Mouse (Mus musculus) heart, embryonic 14.5 days (tissue): ENCODE data around the gene Krtap1-4. TPM values are rescaled to one million over a fixed set of nuclear protein-coding genes. Genes with fewer than 3 reads are reported as not detected.
"Not testable (repeated sequence)": the region's sequence is repeated elsewhere in the genome, so short reads cannot be mapped to it uniquely, and the experiment has no call there.

Experiments used
- ATAC-seq: fragments of 200-750 bp; cut with Nextera tagmentation; 2 replicates; pipeline ENCODE4 v1.8.0; 2017; ENCODE audit warnings: low read depth, moderate TSS enrichment; ENCODE audit not compliant: insufficient number of reproducible peaks, insufficient read depth, low FRiP score
- H3K27ac ChIP-seq, 2 experiments: fragments of 200-500 bp in 1 of 2; fragments of 300-500 bp in 1 of 2; sonication (generic) in 1 of 2; replicated peaks in 1 of 2; 2 replicates each; pipeline ENCODE4 v1.5.1; 2012 to 2014; ENCODE audit warnings: low read depth in 2 of 2, low read length in 2 of 2, control low read depth in 1 of 2, mild to moderate bottlenecking in 1 of 2, mixed read lengths in 1 of 2; ENCODE audit not compliant: control insufficient read depth in 1 of 2, insufficient read depth in 1 of 2
- H3K27me3 ChIP-seq: fragments of 300-500 bp; sonication (generic); 2 replicates; pipeline ENCODE4 v1.6.1; 2014; ENCODE audit warnings: mild to moderate bottlenecking, low read length, control low read depth; ENCODE audit not compliant: control insufficient read depth, insufficient read depth
- H3K36me3 ChIP-seq: fragments of 300-500 bp; sonication (generic); 2 replicates; pipeline ENCODE4 v1.6.1; 2014; ENCODE audit warnings: mild to moderate bottlenecking, control low read depth, low read length, mixed read lengths; ENCODE audit not compliant: control insufficient read depth, insufficient read depth
- H3K4me1 ChIP-seq, 2 experiments: fragments of 200-500 bp in 1 of 2; fragments of 300-500 bp in 1 of 2; sonication (generic) in 1 of 2; 2 replicates each; pipeline ENCODE4 v1.6.1; 2012 to 2014; ENCODE audit warnings: low read length in 2 of 2, control low read depth in 1 of 2, mixed read lengths in 1 of 2; ENCODE audit not compliant: control insufficient read depth in 2 of 2, insufficient read depth in 2 of 2
- H3K4me2 ChIP-seq: fragments of 300-500 bp; sonication (generic); 2 replicates; pipeline ENCODE4 v1.6.1; 2014; ENCODE audit warnings: mild to moderate bottlenecking, low read length
- H3K4me3 ChIP-seq, 2 experiments: fragments of 200-500 bp in 1 of 2; fragments of 300-500 bp in 1 of 2; sonication (generic) in 1 of 2; 2 replicates each; pipeline ENCODE4 v1.5.1; 2012 to 2014; ENCODE audit warnings: low read length in 2 of 2, mild to moderate bottlenecking in 2 of 2, control low read depth in 1 of 2, low read depth in 1 of 2, moderate library complexity in 1 of 2; ENCODE audit not compliant: control insufficient read depth in 1 of 2, insufficient read depth in 1 of 2
- H3K9ac ChIP-seq: fragments of 300-500 bp; sonication (generic); 2 replicates; pipeline ENCODE4 v1.6.1; 2014; ENCODE audit warnings: mild to moderate bottlenecking, low read length
- H3K9me3 ChIP-seq: fragments of 300-500 bp; sonication (generic); 2 replicates; pipeline ENCODE4 v1.6.1; 2016; ENCODE audit warnings: low read length, control low read depth; ENCODE audit not compliant: control insufficient read depth
- WGBS: fragments of 180-500 bp; shearing (Covaris S2); extraction: QIAGEN DNeasy Blood & Tissue Kit; methylation state at CpG from one replicate; pipeline ENCODE4 v1.1.7; 2014; 5-methylcytosine and 5-hydroxymethylcytosine counted together
- polyA plus RNA-seq: library from polyadenylated mRNA; unstranded; fragments of >200 nt; fragmentation: Nextera tagmentation; extraction: Ambion mirVana; gene quantifications from 2 replicates; pipeline ENCODE4 v1.2.1, GENCODE M21; 2014

The Krtap1-4 gene
- polyA plus RNA-seq, result not detected in 2 replicates

DNA sequence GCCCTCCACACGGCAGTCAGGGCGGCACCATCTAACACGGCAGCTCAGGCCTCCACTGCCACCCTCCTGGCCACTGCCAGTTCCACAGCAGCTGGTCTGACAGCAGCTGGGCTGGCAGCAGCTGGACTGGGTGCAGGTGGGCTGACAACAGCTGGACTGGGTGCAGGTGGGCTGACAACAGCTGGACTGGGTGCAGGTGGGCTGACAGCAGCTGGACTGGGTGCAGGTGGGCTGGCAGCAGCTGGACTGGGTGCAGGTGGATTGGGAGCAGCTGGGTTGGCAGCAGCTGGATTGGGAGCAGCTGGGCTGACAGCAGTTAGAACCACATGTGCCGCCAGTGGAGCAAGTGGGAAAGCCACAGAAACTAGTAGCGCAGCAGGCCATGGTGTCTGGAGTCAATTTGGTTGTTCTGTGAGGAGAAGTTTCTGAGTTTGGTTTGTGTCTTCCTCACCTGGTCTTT lies at the start of gene Krtap1-4:
TSS of gene Krtap1-4 (minus strand) at position 410 of the 460 bp plus-strand sequence.
- WGBS, result 80% methylated on average over 5 of the region's 5 CpGs
- no peak for ATAC-seq
- Histone ChIP-seq H3K27me3 (no peaks in the 10 kb centered on the region), H3K9me3 (no peaks in the 10 kb centered on the region), H3K9ac (no peak within 1 kb of the TSS), H3K4me3 (no peak within 1 kb of the TSS), H3K4me1 (no peaks in the 10 kb centered on the region), H3K27ac (no peak within 1 kb of the TSS), H3K36me3 (no peaks in the 10 kb centered on the region), H3K4me2 (no peak within 1 kb of the TSS)

DNA sequence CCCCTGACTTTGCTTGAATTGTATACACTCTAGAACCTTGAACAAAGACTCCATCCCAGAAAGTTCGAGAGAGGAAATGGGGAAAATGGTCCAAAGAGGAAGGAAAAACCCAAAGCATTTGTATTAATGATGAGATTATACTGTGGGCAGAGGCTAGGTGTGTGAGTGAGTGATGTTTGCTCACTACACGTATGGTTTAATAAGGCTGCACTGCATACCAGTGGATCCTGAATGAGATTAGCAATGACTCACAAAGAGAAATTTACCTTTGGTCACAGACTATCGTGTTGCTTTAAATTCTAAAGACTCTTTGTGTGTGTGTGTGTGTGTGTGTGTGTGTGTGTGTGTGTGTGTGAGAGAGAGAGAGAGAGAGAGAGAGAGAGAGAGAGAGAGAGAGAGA lies 47.4 kb upstream of the Krtap1-4 start:
- no peaks in the 10 kb centered on the region for H3K27me3 ChIP-seq
- ATAC-seq, result no peak
- 61% methylated on average over 3 of the region's 3 CpGs for WGBS
- no peak overlapping the region for H3K4me2 ChIP-seq
- no peaks in the 10 kb centered on the region for H3K9me3 ChIP-seq
- H3K4me1 ChIP-seq, result no peaks in the 10 kb centered on the region
- H3K4me3 ChIP-seq, result no peak overlapping the region
- no peak overlapping the region for H3K9ac ChIP-seq
- H3K36me3 ChIP-seq, result no peaks in the 10 kb centered on the region
- no peak overlapping the region for H3K27ac ChIP-seq

DNA sequence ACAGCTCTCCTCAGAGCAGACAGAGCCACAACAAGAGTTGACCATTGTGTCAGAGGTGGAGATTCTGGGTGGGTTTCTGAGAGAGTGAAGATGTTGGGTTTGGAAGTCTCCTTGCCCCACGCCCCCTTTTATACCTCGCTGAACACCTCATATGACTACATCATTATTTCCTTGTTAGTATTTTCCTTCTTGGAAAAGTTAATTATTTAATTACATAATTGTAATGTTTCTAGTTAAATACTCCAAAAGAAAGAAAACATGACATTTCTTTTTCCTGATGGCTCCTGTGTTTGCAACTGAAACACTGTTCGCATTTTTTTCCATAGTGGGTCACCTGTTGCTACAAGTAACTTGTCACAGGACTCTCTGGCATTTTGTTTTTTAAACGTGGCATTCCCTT lies 44.7 kb upstream of the Krtap1-4 start, which contains the start of gene Krtap4-1:
TSS of gene Krtap4-1 (minus strand) at position 101 of the 400 bp plus-strand sequence.
- no peak within 1 kb of the TSS for H3K27ac ChIP-seq
- H3K36me3 ChIP-seq, result no peaks in the 10 kb centered on the region
- H3K4me1 ChIP-seq, result no peaks in the 10 kb centered on the region
- H3K9ac ChIP-seq, result no peak within 1 kb of the TSS
- WGBS, result 69% methylated on average over 4 of the region's 4 CpGs
- no peak for ATAC-seq
- H3K9me3 ChIP-seq, result no peaks in the 10 kb centered on the region
- no peaks in the 10 kb centered on the region for H3K27me3 ChIP-seq
- H3K4me2 ChIP-seq, result no peak within 1 kb of the TSS
- no peak within 1 kb of the TSS for H3K4me3 ChIP-seq

DNA sequence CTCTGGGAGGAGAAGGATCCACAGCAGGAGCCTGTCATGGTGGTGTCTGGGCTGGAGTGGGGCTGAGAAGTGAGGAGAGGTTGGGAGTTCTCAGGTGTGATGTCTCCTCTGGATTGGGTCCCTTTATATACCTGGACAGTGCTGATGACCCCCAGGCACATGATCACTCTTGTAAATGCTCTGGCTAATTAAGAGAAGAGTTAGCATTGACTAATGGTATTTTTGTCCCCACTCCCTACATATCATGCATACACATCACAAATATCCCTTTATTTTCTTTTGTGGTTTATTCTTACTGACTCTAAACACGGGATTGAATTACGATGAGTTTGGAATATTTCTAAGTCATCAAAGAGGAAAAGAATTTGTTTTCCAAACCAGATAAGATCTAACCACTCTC lies 36.9 kb upstream of the Krtap1-4 start, which contains the start of gene Gm11562:
TSS of gene Gm11562 (minus strand) at position 101 of the 400 bp plus-strand sequence.
- no peak for ATAC-seq
- Histone ChIP-seq H3K27me3 (no peaks in the 10 kb centered on the region), H3K4me3 (no peak within 1 kb of the TSS), H3K4me2 (no peak within 1 kb of the TSS), H3K4me1 (no peaks in the 10 kb centered on the region), H3K9ac (no peak within 1 kb of the TSS), H3K9me3 (no peaks in the 10 kb centered on the region), H3K27ac (no peak within 1 kb of the TSS), H3K36me3 (no peaks in the 10 kb centered on the region)
- WGBS, result 77% methylated on average over 2 of the region's 2 CpGs

DNA sequence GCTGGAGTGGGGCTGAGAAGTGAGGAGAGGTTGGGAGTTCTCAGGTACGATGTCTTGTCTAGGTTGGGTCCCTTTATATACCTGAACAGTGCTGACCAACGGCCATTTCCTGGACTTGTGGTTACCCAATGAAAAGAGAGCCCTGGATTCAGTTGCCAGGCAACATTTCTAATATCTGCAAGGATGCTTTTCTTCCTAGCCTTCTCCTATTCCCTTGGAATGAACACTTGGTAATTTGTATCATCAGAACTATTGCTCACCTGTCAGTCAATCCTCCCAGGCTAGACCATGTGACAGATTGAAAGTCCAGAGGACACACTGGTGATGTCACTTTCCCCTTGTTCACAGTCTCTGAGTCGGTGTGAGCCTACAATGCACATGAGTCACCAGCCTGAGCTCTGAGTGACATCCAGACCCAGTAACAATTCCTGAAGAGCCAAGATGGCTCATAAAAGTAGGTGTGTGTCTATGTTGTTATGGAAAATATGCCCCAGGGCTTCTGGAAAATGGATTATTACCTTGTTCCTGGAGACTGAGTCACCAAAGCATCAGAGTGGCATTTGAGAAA lies 31.4 kb upstream of the Krtap1-4 start, which contains the start of gene Krtap2-4:
TSS of gene Krtap2-4 (minus strand) at position 51 of the 568 bp plus-strand sequence.
- Histone ChIP-seq H3K27ac (no peak within 1 kb of the TSS), H3K9ac (no peak within 1 kb of the TSS), H3K36me3 (no peaks in the 10 kb centered on the region), H3K4me3 (no peak within 1 kb of the TSS), H3K9me3 (no peaks in the 10 kb centered on the region), H3K4me2 (no peak within 1 kb of the TSS), H3K27me3 (no peaks in the 10 kb centered on the region), H3K4me1 (no peaks in the 10 kb centered on the region)
- no peak for ATAC-seq
- WGBS, result 64% methylated on average over 3 of the region's 3 CpGs

DNA sequence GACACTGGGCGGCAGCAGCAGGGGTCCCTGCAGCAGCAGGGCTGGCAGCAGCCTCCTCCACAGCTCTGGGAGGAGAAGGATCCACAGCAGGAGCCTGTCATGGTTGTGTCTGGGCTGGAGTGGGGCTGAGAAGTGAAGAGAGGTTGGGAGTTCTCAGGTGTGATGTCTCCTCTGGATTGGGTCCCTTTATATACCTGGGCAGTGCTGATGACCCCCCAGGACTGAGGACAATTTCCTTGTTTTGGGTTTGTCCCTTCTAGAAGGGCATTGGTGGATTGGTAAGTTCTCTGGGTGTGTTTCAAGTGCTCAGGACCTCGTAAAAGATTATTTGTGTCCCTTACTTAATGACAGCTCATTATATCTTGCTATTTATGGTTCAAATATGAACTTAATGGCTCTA lies 26.6 kb upstream of the Krtap1-4 start, which contains the start of gene Gm11937:
TSS of gene Gm11937 (minus strand) at position 101 of the 400 bp plus-strand sequence.
- H3K36me3 ChIP-seq, H3K9ac ChIP-seq, H3K4me2 ChIP-seq, H3K27me3 ChIP-seq, H3K9me3 ChIP-seq, H3K27ac ChIP-seq, ATAC-seq, H3K4me1 ChIP-seq, H3K4me3 ChIP-seq: not testable (repeated sequence)
- 56% methylated on average over 1 of the region's 2 CpGs for WGBS

DNA sequence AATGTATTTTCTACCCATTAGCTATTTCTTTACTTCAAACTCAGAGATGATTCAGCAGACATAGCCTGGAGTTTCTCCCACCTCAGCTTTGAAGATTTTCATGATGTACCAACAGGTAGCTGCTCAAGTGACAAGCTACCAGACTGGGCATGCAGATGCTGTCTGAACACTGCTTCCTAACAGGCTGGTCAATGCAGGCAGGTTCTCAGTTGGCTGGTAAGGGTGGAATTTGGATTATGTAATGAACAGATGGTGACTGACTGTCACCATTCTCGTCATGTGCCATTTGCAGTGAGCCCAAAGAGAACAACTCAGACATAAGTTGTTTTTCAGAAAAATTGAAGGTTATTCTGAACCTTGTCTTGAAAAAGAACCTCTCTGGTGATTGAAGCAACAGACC lies 25.7 kb upstream of the Krtap1-4 start:
- H3K4me1 ChIP-seq, result no peaks in the 10 kb centered on the region
- no peaks in the 10 kb centered on the region for H3K9me3 ChIP-seq
- no peak overlapping the region for H3K4me2 ChIP-seq
- WGBS, result 56% methylated on average over 1 of the region's 1 CpGs
- no peak overlapping the region for H3K4me3 ChIP-seq
- no peaks in the 10 kb centered on the region for H3K27me3 ChIP-seq
- H3K36me3 ChIP-seq, result no peaks in the 10 kb centered on the region
- no peak overlapping the region for H3K27ac ChIP-seq
- no peak overlapping the region for H3K9ac ChIP-seq
- no peak for ATAC-seq

DNA sequence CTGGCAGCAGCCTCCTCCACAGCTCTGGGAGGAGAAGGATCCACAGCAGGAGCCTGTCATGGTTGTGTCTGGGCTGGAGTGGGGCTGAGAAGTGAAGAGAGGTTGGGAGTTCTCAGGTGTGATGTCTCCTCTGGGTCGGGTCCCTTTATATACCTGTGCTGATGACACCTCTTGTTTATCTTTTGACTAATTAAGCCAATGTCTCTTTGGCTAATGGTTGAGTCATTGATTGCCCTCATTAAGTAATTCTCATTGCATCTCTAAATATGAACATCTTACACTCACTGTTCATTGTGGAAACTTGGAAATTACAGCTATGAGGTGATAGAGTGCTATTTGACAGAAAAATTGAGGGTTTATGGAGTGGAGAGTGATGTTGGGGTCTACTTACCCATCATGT lies 19.8 kb upstream of the Krtap1-4 start, which contains the start of gene Gm11938:
TSS of gene Gm11938 (minus strand) at position 101 of the 400 bp plus-strand sequence.
- not testable (repeated sequence) for ATAC-seq

More for the DNA sequence above, 19.8 kb upstream of the Krtap1-4 start, which contains the start of gene Gm11938:
- not testable (repeated sequence) for H3K4me2 ChIP-seq, H3K9ac ChIP-seq, H3K4me1 ChIP-seq, H3K27me3 ChIP-seq, H3K36me3 ChIP-seq, H3K4me3 ChIP-seq, H3K9me3 ChIP-seq, H3K27ac ChIP-seq
- 44% methylated on average over 1 of the region's 1 CpGs for WGBS
